24 mouse cellular contexts compared by ENCODE assay signal in the genomic region with DNA sequence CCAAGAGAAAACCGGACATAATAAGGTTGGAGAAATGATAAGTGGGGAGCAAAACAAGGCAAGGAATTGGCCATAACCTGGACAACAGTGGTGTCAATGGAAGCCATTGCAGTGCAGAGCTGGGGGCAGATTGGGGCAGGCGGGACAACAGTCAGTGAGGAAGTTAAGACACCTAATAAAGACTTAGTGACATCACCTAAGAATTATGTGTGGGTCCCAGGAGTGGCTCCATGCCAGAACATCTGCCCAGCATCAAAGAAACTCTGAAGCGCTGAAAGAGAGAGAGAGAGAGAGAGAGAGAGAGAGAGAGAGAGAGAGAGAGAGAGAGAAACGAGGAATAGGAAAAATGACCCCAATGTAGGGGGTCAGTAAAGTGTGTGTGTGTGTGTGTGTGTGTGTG.
"Had no signal": no experiment of that assay in that cellular context is flagged by ENCODE, and none has a peak within 500 bp of the region (broad histone marks: within the 10 kb centered on the region; RNA-seq: fewer than 3 reads in every experiment).

No protein-coding gene starts in this region.

- H3K27me3 ChIP-seq: heart, embryonic 13.5 days; heart, embryonic 15.5 days; hindbrain, embryonic 13.5 days; hindbrain, embryonic 15.5 days; kidney, embryonic 15.5 days; limb, embryonic 13.5 days; limb, embryonic 15.5 days had no signal

- H3K27ac ChIP-seq: heart, embryonic 10.5 days; heart, embryonic 13.5 days; heart, embryonic 15.5 days; hindbrain, embryonic 13.5 days; hindbrain, embryonic 15.5 days; hindbrain, postnatal 0 days; kidney, embryonic 15.5 days; kidney, postnatal 0 days; limb, embryonic 13.5 days; limb, embryonic 15.5 days; liver, embryonic 12.5 days; liver, embryonic 14.5 days had no signal

- DNase-seq: forebrain, postnatal 0 days; gastrocnemius, postnatal 14 days; gastrocnemius, postnatal 36 days; kidney, adult 11 months; kidney, adult 2 months; kidney, adult 9 months; kidney, postnatal 14 days; kidney, postnatal 36 days; layer of hippocampus, adult 9-11 months; layer of hippocampus, postnatal 36 days; left cerebral cortex, postnatal 4 days had no signal

- ATAC-seq: forebrain, postnatal 0 days; hindbrain, postnatal 0 days; intestine, embryonic 16.5 days; liver, embryonic 12.5 days had no signal

- H3K36me3 ChIP-seq: heart, embryonic 10.5 days; heart, embryonic 13.5 days; heart, embryonic 15.5 days; hindbrain, embryonic 13.5 days; hindbrain, embryonic 15.5 days; kidney, embryonic 15.5 days; limb, embryonic 13.5 days; limb, embryonic 15.5 days; liver, embryonic 12.5 days had no signal

- H3K9me3 ChIP-seq: heart, embryonic 10.5 days; heart, embryonic 13.5 days; heart, embryonic 15.5 days; hindbrain, embryonic 13.5 days; hindbrain, embryonic 15.5 days; kidney, embryonic 15.5 days; limb, embryonic 13.5 days; limb, embryonic 15.5 days; liver, embryonic 12.5 days had no signal

- H3K9ac ChIP-seq: forebrain, postnatal 0 days; heart, embryonic 13.5 days; heart, embryonic 15.5 days; hindbrain, embryonic 13.5 days; hindbrain, embryonic 15.5 days; kidney, embryonic 15.5 days; limb, embryonic 13.5 days; limb, embryonic 15.5 days; liver, embryonic 12.5 days; liver, embryonic 14.5 days had no signal

- H3K4me3 ChIP-seq: heart, embryonic 10.5 days; heart, embryonic 13.5 days; heart, embryonic 15.5 days; hindbrain, embryonic 13.5 days; hindbrain, embryonic 15.5 days; kidney, embryonic 15.5 days; limb, embryonic 13.5 days; limb, embryonic 15.5 days; liver, embryonic 12.5 days had no signal

- H3K4me2 ChIP-seq: heart, embryonic 13.5 days; heart, embryonic 15.5 days; hindbrain, embryonic 13.5 days; hindbrain, embryonic 15.5 days; kidney, embryonic 15.5 days; limb, embryonic 13.5 days; limb, embryonic 15.5 days; liver, embryonic 12.5 days had no signal

- H3K4me1 ChIP-seq: hindbrain, embryonic 13.5 days; hindbrain, embryonic 15.5 days; limb, embryonic 13.5 days; limb, embryonic 15.5 days; liver, embryonic 12.5 days had no signal
